Mouse (Mus musculus): Measurements from ENCODE around the gene Slc28a2. TPM values are rescaled to one million over a fixed set of nuclear protein-coding genes. Genes with fewer than 3 reads are reported as not detected.
A peak's percentile ranks its signal among the peaks of the same experiment; 100 is the strongest.
"Not testable (repeated sequence)": the region's sequence is repeated elsewhere in the genome, so short reads cannot be mapped to it uniquely, and the experiment has no call there.

The Slc28a2 gene
- 0.12 TPM in 1 of 2 replicates, not detected in the other for polyA plus RNA-seq (2016; fragmentation: Nextera tagmentation; extraction: Ambion mirVana)

GRCm38 (mm10) chr2:122426200-122426599, at the start of gene Slc28a2:
Gene Slc28a2, plus strand, starts transcription at chr2:122426477.
- not testable (repeated sequence) for H3K9me3 ChIP-seq; ATAC-seq (ENCODE audit: insufficient number of reproducible peaks, insufficient read depth, low FRiP score, low TSS enrichment); H3K27me3 ChIP-seq; H3K27ac ChIP-seq; H3K4me1 ChIP-seq; H3K9ac ChIP-seq; H3K4me3 ChIP-seq; H3K36me3 ChIP-seq; H3K4me2 ChIP-seq (replicated peaks)
- WGBS: 67% methylated on average over 3 of the region's 3 CpGs

DNA sequence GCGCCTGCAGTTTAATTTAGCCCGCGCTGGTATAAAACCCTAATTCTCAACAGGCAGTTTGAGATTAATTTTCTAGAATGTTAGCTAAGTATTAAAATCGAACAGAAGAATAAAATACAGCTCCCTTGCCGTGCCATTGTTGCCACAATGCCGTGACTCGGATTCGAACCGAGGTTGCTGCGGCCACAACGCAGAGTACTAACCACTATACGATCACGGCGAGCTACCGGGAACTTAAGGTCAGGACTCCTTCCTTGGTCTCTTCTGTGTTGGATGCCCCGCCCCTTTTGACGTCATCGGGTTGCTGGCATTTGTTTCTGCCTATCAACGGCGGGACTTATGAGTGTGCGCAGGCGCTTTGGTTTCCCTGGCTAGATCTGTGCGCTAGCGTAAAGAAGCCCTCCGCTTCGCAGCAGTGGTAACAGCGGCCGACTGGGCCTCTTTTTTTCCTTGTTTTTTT, 49.0 kb upstream of the Slc28a2 start:
- peak overlapping the region; percentile 59 for H3K4me3 ChIP-seq
- under 1% methylated on average over 28 of the region's 28 CpGs for WGBS
- peak overlapping the region; percentile 36 for H3K4me2 ChIP-seq (replicated peaks)

DNA sequence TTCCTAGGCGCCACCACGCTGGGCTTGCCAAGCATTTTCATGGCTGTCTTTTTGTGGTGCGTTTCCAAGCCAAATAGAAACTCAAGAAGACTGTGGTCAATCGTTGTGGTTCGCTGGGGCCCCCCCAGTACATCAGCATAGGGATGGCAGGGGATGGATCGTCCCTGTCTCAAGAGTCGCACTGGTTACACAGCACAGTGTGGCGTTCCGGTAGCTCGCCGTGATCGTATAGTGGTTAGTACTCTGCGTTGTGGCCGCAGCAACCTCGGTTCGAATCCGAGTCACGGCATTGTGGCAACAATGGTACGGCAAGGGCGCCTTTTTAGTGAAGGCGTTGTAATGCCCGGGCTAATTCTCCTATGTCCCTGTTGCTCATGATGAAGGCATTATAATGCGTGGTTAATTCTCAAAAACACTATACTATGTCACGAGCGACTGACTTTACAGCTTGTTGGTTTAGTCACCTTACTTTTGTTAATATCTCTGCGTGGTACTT, 48.5 kb upstream of the Slc28a2 start:
- Histone ChIP-seq H3K36me3 (no peaks in the 10 kb centered on the region), H3K9ac (peak overlapping the region; percentile 71), H3K4me3 (peak overlapping the region; percentile 59), H3K27me3 (no peaks in the 10 kb centered on the region), H3K4me1 (0 out of 2 replicates have a peak, but pooled peaks cover 3% of the 10 kb centered on the region), H3K4me2 (replicated peaks) (peak overlapping the region; percentile 42), H3K27ac (peak overlapping the region; percentile 92), H3K9me3 (no peaks in the 10 kb centered on the region)
- ATAC-seq (ENCODE audit: insufficient number of reproducible peaks, insufficient read depth, low FRiP score, low TSS enrichment): peak; percentile 83
- WGBS: under 1% methylated on average over 26 of the region's 26 CpGs

More for the DNA sequence above, 49.0 kb upstream of the Slc28a2 start:
- Histone ChIP-seq H3K9ac (peak overlapping the region; percentile 71), H3K9me3 (no peaks in the 10 kb centered on the region), H3K4me1 (0 out of 2 replicates have a peak, but pooled peaks cover 3% of the 10 kb centered on the region), H3K36me3 (no peaks in the 10 kb centered on the region), H3K27me3 (no peaks in the 10 kb centered on the region), H3K27ac (peak overlapping the region; percentile 92)
- ATAC-seq (ENCODE audit: insufficient number of reproducible peaks, insufficient read depth, low FRiP score, low TSS enrichment): peak; percentile 92

DNA sequence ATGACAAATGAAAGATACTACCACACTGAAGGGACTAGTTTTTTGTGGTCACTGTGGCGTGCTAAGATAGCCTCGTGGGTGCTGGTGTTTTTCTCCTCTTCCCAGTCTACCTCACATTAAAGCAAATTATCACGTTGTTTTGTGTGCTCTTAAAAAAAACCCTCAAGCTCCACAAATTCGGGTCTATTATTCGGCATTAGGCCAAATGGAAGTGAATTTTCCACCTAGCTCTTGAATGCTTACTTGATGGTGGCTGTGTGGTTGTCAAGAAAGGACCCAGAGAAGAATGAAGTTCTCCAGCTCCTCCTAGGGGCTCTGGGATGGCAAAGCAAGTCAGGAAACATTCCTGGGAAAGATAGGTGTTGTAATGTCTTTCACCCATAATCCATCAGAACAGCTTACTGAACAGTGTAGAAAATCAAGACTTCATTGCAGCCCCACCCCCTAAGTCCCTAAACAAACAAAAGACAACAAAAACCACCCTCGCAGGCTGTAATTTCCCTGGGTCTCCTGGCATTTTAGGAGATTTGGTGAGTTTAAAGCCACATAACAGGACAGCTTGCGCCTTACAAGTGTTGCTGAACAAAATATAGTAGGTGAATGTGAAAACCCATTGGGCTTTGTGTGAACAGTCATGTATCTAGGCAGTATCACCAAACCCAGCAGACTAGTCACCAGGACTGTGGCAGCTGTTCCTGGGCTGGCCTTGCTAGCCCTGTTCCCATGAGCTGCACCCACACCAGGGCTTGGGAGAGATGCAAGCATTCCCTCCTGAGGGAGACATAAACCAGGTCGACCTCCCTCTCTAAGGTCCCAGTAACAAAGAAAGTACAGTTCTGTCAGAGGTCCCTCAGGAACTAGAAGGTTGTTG, 47.6 kb upstream of the Slc28a2 start:
- Histone ChIP-seq H3K27ac (no peak overlapping the region), H3K4me3 (peak overlapping the region; percentile 59), H3K9me3 (no peaks in the 10 kb centered on the region), H3K9ac (no peak overlapping the region), H3K27me3 (no peaks in the 10 kb centered on the region), H3K36me3 (no peaks in the 10 kb centered on the region), H3K4me2 (replicated peaks) (peak overlapping the region; percentile 42), H3K4me1 (0 out of 2 replicates have a peak, but pooled peaks cover 3% of the 10 kb centered on the region)
- ATAC-seq (ENCODE audit: insufficient number of reproducible peaks, insufficient read depth, low FRiP score, low TSS enrichment): no peak
- 20% methylated on average over 8 of the region's 8 CpGs for WGBS

DNA sequence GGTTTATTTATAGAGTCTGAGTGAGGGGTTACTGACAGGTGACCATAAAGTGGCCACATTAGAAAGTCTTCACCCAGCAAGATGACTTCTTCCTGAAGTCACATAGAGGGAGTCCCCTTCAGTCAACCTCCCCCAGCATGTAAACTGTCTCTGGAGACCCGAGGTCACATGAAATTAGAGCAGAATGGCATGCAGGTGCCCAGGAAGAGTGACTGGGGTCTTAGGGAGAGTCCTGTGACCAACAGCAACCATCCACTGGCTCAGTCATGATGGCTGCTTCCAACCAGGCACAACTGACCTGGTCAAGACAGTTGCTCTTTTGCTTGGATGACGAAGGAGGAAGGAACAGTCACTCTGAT, 47.0 kb upstream of the Slc28a2 start:
- WGBS: 40% methylated on average over 2 of the region's 2 CpGs
- Histone ChIP-seq H3K4me3 (no peak overlapping the region), H3K27me3 (no peaks in the 10 kb centered on the region), H3K9ac (no peak overlapping the region), H3K4me1 (0 out of 2 replicates have a peak, but pooled peaks cover 3% of the 10 kb centered on the region), H3K27ac (no peak overlapping the region), H3K4me2 (replicated peaks) (no peak overlapping the region), H3K36me3 (no peaks in the 10 kb centered on the region), H3K9me3 (no peaks in the 10 kb centered on the region)
- ATAC-seq (ENCODE audit: insufficient number of reproducible peaks, insufficient read depth, low FRiP score, low TSS enrichment): no peak

GRCm38 (mm10) chr2:122380768-122381311, 45.4 kb upstream of the Slc28a2 start:
- H3K4me2 ChIP-seq (replicated peaks): peak overlapping the region; percentile 36
- ATAC-seq (ENCODE audit: insufficient number of reproducible peaks, insufficient read depth, low FRiP score, low TSS enrichment): no peak
- 0 out of 2 replicates have a peak, but pooled peaks cover 3% of the 10 kb centered on the region for H3K4me1 ChIP-seq
- no peak overlapping the region for H3K9ac ChIP-seq
- no peaks in the 10 kb centered on the region for H3K9me3 ChIP-seq
- H3K36me3 ChIP-seq: no peaks in the 10 kb centered on the region
- H3K27ac ChIP-seq: no peak overlapping the region
- no peaks in the 10 kb centered on the region for H3K27me3 ChIP-seq
- WGBS: 11% methylated on average over 11 of the region's 11 CpGs
- no peak overlapping the region for H3K4me3 ChIP-seq

- Histone ChIP-seq H3K4me3 (no peak overlapping the region), H3K36me3 (no peaks in the 10 kb centered on the region), H3K9ac (no peak overlapping the region), H3K27me3 (no peaks in the 10 kb centered on the region), H3K27ac (no peak overlapping the region), H3K9me3 (no peaks in the 10 kb centered on the region), H3K4me1 (0 out of 2 replicates have a peak, but pooled peaks cover 3% of the 10 kb centered on the region), H3K4me2 (replicated peaks) (no peak overlapping the region)
- 77% methylated on average over 16 of the region's 16 CpGs for WGBS
- no peak for ATAC-seq (ENCODE audit: insufficient number of reproducible peaks, insufficient read depth, low FRiP score, low TSS enrichment)
Observed at GRCm38 (mm10) chr2:122381329-122382103, 44.8 kb upstream of the Slc28a2 start.

DNA sequence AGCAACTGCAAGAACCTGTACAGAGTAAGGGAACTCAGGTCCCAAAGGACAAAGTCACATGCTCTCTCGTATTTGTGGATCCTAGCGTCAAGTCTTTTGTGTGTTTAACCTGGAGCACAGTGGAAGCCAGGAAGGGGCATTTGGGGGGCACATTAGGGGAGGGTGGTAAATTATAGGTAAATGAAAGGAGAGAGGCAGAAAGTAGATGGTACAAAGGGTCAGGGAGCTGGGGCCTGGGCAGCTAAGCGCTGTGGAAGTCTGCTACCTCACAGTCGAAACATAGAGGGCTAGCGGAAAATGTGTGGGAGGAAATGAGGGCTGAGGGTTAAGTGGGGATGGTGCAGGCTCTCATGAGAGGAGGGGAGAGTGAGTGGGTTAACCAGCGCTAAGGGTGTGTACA, 44.2 kb upstream of the Slc28a2 start:
- Histone ChIP-seq H3K9ac (no peak overlapping the region), H3K9me3 (no peaks in the 10 kb centered on the region), H3K4me2 (replicated peaks) (no peak overlapping the region), H3K36me3 (no peaks in the 10 kb centered on the region), H3K27me3 (no peaks in the 10 kb centered on the region), H3K4me1 (0 out of 2 replicates have a peak, but pooled peaks cover 3% of the 10 kb centered on the region), H3K4me3 (no peak overlapping the region), H3K27ac (no peak overlapping the region)
- WGBS: 72% methylated on average over 6 of the region's 6 CpGs
- no peak for ATAC-seq (ENCODE audit: insufficient number of reproducible peaks, insufficient read depth, low FRiP score, low TSS enrichment)

DNA sequence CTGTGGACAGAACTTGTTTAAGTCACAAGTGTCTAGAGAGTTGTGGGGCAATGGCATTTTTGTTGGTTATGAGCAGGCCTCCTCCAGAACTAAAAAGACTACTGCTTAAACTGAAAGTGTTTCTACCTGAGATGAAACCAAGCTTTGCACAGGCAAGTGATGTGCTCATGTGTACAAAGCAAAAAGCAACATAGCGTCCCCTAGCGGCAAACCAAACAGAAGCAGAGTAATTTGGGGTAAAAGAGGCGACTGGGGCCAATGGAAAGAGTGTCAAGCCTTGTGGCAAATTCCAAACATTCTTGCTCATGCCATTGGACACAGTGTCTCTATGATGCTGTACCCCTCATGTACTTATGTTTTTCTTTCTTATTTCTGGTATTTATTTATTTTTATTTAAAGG, 41.2 kb upstream of the Slc28a2 start:
- H3K27ac ChIP-seq: no peak overlapping the region
- H3K4me1 ChIP-seq: 0 out of 2 replicates have a peak, but pooled peaks cover 3% of the 10 kb centered on the region
- no peak overlapping the region for H3K4me2 ChIP-seq (replicated peaks)
- H3K9me3 ChIP-seq: no peaks in the 10 kb centered on the region
- no peak overlapping the region for H3K9ac ChIP-seq
- no peak overlapping the region for H3K4me3 ChIP-seq
- no peaks in the 10 kb centered on the region for H3K36me3 ChIP-seq
- ATAC-seq (ENCODE audit: insufficient number of reproducible peaks, insufficient read depth, low FRiP score, low TSS enrichment): no peak
- no peaks in the 10 kb centered on the region for H3K27me3 ChIP-seq
- WGBS: 38% methylated on average over 3 of the region's 3 CpGs

GRCm38 (mm10) chr2:122387135-122387534, 39.1 kb upstream of the Slc28a2 start:
- WGBS: 94% methylated on average over 3 of the region's 3 CpGs
- not testable (repeated sequence) for H3K4me1 ChIP-seq, H3K27me3 ChIP-seq

DNA sequence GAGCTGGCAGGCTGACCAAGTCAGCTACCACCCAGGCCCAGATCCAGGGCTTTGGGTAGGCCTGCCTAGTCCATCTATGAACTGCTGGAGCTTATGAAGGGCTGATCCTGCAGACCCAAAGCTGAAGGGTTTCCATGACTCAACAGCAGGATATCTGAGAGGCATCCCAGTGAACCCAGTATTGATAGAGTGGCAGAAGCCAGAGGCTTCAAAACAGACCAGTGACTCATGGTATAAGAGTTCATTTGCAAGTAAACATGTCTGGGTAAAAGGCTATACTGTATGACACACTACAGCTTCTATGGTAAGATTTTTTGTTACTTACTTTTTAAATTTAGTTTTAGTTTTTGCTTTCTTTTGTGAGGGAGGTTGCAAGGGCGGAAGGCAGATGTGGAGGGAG, 30.1 kb upstream of the Slc28a2 start:
- no peaks in the 10 kb centered on the region for H3K4me1 ChIP-seq
- no peaks in the 10 kb centered on the region for H3K9me3 ChIP-seq
- WGBS: 88% methylated on average over 1 of the region's 1 CpGs
- no peaks in the 10 kb centered on the region for H3K27me3 ChIP-seq
- H3K36me3 ChIP-seq: no peaks in the 10 kb centered on the region
- no peak for ATAC-seq (ENCODE audit: insufficient number of reproducible peaks, insufficient read depth, low FRiP score, low TSS enrichment)
- no peak overlapping the region for H3K9ac ChIP-seq
- H3K4me3 ChIP-seq: no peak overlapping the region
- H3K27ac ChIP-seq: no peak overlapping the region
- no peak overlapping the region for H3K4me2 ChIP-seq (replicated peaks)

More at GRCm38 (mm10) chr2:122387135-122387534, 39.1 kb upstream of the Slc28a2 start:
- not testable (repeated sequence) for H3K4me3 ChIP-seq; H3K36me3 ChIP-seq; H3K27ac ChIP-seq; H3K9me3 ChIP-seq; ATAC-seq (ENCODE audit: insufficient number of reproducible peaks, insufficient read depth, low FRiP score, low TSS enrichment); H3K9ac ChIP-seq; H3K4me2 ChIP-seq (replicated peaks)
